Mouse (Mus musculus) neural tube, embryonic 15.5 days (tissue): ENCODE data around the gene Nol6. TPM values are rescaled to one million over a fixed set of nuclear protein-coding genes. Genes with fewer than 3 reads are reported as not detected.

Experiments used
- ATAC-seq: fragments of 200-750 bp; cut with Nextera tagmentation; 2 replicates; pipeline ENCODE4 v1.8.0; 2017; ENCODE audit warnings: mild to moderate bottlenecking, moderate TSS enrichment, moderate library complexity; ENCODE audit not compliant: low FRiP score
- H3K27ac ChIP-seq: fragments of 300-500 bp; sonication (generic); replicated peaks from 2 replicates; pipeline ENCODE4 v1.5.1; 2015; ENCODE audit warnings: mild to moderate bottlenecking, inconsistent platforms
- H3K27me3 ChIP-seq: fragments of 300-500 bp; sonication (generic); replicated peaks from 2 replicates; pipeline ENCODE4 v1.6.1; 2015; ENCODE audit warnings: inconsistent platforms
- H3K36me3 ChIP-seq: fragments of 300-500 bp; sonication (generic); 2 replicates; pipeline ENCODE4 v1.6.1; 2015; ENCODE audit warnings: inconsistent platforms
- H3K4me1 ChIP-seq: fragments of 300-500 bp; sonication (generic); 2 replicates; pipeline ENCODE4 v1.6.1; 2015; ENCODE audit warnings: inconsistent platforms
- H3K4me2 ChIP-seq: fragments of 300-500 bp; sonication (generic); 2 replicates; pipeline ENCODE4 v1.6.1; 2015; ENCODE audit warnings: inconsistent platforms, mild to moderate bottlenecking, moderate library complexity
- H3K4me3 ChIP-seq: fragments of 300-500 bp; sonication (generic); replicated peaks from 2 replicates; pipeline ENCODE4 v1.5.1; 2015; ENCODE audit warnings: mild to moderate bottlenecking, inconsistent platforms
- H3K9ac ChIP-seq: fragments of 300-500 bp; sonication (generic); replicated peaks from 2 replicates; pipeline ENCODE4 v1.6.1; 2015; ENCODE audit warnings: mild to moderate bottlenecking, inconsistent platforms
- H3K9me3 ChIP-seq: fragments of 300-500 bp; sonication (generic); replicated peaks from 2 replicates; pipeline ENCODE4 v1.6.1; 2016; ENCODE audit warnings: inconsistent platforms
- WGBS: fragments of 180-500 bp; shearing (Covaris S2); methylation state at CpG from one replicate; pipeline ENCODE4 v1.1.7; 2015; ENCODE audit warnings: mixed read lengths; 5-methylcytosine and 5-hydroxymethylcytosine counted together
- polyA plus RNA-seq: library from polyadenylated mRNA; unstranded; fragments of >200 nt; fragmentation: Nextera tagmentation; extraction: Ambion mirVana; gene quantifications from 2 replicates; pipeline ENCODE4 v1.2.1, GENCODE M21; 2015

The Nol6 gene
- polyA plus RNA-seq, 1 experiment from 2014 or later, result 35.7 TPM

GRCm38 (mm10) chr4:41115793-41116192 lies 8.5 kb downstream of the Nol6 start:
- ATAC-seq, result no peak
- 94% methylated on average over 15 of the region's 15 CpGs for WGBS

GRCm38 (mm10) chr4:41115074-41115473 lies 9.2 kb downstream of the Nol6 start:
- no peak for ATAC-seq
- H3K36me3 ChIP-seq, result peaks cover 65% of the 10 kb centered on the region

More at GRCm38 (mm10) chr4:41115793-41116192, 8.5 kb downstream of the Nol6 start:
- no peaks in the 10 kb centered on the region for H3K27me3 ChIP-seq
- H3K9me3 ChIP-seq, result no peaks in the 10 kb centered on the region
- no peak overlapping the region for H3K4me3 ChIP-seq
- H3K4me1 ChIP-seq, result no peaks in the 10 kb centered on the region
- H3K9ac ChIP-seq, result no peak overlapping the region
- peaks cover 72% of the 10 kb centered on the region for H3K36me3 ChIP-seq
- no peak overlapping the region for H3K4me2 ChIP-seq
- no peak overlapping the region for H3K27ac ChIP-seq

GRCm38 (mm10) chr4:41114358-41115070 lies 9.7 kb downstream of the Nol6 start:
- Histone ChIP-seq H3K4me3 (no peak overlapping the region), H3K9ac (no peak overlapping the region), H3K27ac (no peak overlapping the region), H3K4me1 (no peaks in the 10 kb centered on the region), H3K4me2 (no peak overlapping the region), H3K36me3 (peaks cover 59% of the 10 kb centered on the region), H3K27me3 (no peaks in the 10 kb centered on the region), H3K9me3 (no peaks in the 10 kb centered on the region)
- no peak for ATAC-seq
- 88% methylated on average over 9 of the region's 9 CpGs for WGBS

More at GRCm38 (mm10) chr4:41115074-41115473, 9.2 kb downstream of the Nol6 start:
- no peak overlapping the region for H3K9ac ChIP-seq
- no peaks in the 10 kb centered on the region for H3K9me3 ChIP-seq
- no peak overlapping the region for H3K27ac ChIP-seq
- H3K4me1 ChIP-seq, result no peaks in the 10 kb centered on the region
- 94% methylated on average over 6 of the region's 6 CpGs for WGBS
- H3K4me2 ChIP-seq, result no peak overlapping the region
- no peak overlapping the region for H3K4me3 ChIP-seq
- H3K27me3 ChIP-seq, result no peaks in the 10 kb centered on the region

- no peaks in the 10 kb centered on the region for H3K9me3 ChIP-seq
- H3K36me3 ChIP-seq, result peaks cover 3% of the 10 kb centered on the region
- H3K27me3 ChIP-seq, result no peaks in the 10 kb centered on the region
- H3K9ac ChIP-seq, result no peak overlapping the region
- no peak overlapping the region for H3K4me3 ChIP-seq
- no peak overlapping the region for H3K27ac ChIP-seq
- H3K4me1 ChIP-seq, result no peaks in the 10 kb centered on the region
- WGBS, result 89% methylated on average over 10 of the region's 10 CpGs
- ATAC-seq, result no peak
- H3K4me2 ChIP-seq, result no peak overlapping the region
These were observed 15.4 kb downstream of the Nol6 start for GRCm38 (mm10) chr4:41108717-41109425.

- H3K4me2 ChIP-seq, result no peak overlapping the region
- no peaks in the 10 kb centered on the region for H3K4me1 ChIP-seq
- no peaks in the 10 kb centered on the region for H3K9me3 ChIP-seq
- H3K36me3 ChIP-seq, result no peaks in the 10 kb centered on the region
- 71% methylated on average over 4 of the region's 4 CpGs for WGBS
- no peak overlapping the region for H3K9ac ChIP-seq
- H3K27ac ChIP-seq, result no peak overlapping the region
- no peak overlapping the region for H3K4me3 ChIP-seq
- no peak for ATAC-seq
- H3K27me3 ChIP-seq, result no peaks in the 10 kb centered on the region
These were observed 16.8 kb downstream of the Nol6 start for GRCm38 (mm10) chr4:41107440-41107839.

GRCm38 (mm10) chr4:41102901-41103300 lies 21.4 kb downstream of the Nol6 start:
- peaks cover 9% of the 10 kb centered on the region for H3K4me1 ChIP-seq
- H3K36me3 ChIP-seq, result no peaks in the 10 kb centered on the region
- no peak overlapping the region for H3K4me2 ChIP-seq
- no peak overlapping the region for H3K27ac ChIP-seq
- no peak overlapping the region for H3K9ac ChIP-seq
- H3K9me3 ChIP-seq, result no peaks in the 10 kb centered on the region
- no peak overlapping the region for H3K4me3 ChIP-seq
- peaks cover 15% of the 10 kb centered on the region for H3K27me3 ChIP-seq
- ATAC-seq, result no peak

GRCm38 (mm10) chr4:41100986-41101385 lies 23.3 kb downstream of the Nol6 start:
- ATAC-seq, result no peak
- no peak overlapping the region for H3K27ac ChIP-seq
- WGBS, result 14% methylated on average over 1 of the region's 1 CpGs
- peaks cover 14% of the 10 kb centered on the region for H3K4me1 ChIP-seq
- no peaks in the 10 kb centered on the region for H3K9me3 ChIP-seq
- H3K36me3 ChIP-seq, result no peaks in the 10 kb centered on the region
- no peak overlapping the region for H3K9ac ChIP-seq
- no peak overlapping the region for H3K4me3 ChIP-seq
- H3K27me3 ChIP-seq, result peaks cover 34% of the 10 kb centered on the region
- no peak overlapping the region for H3K4me2 ChIP-seq

- no peak overlapping the region for H3K27ac ChIP-seq
- no peak for ATAC-seq
- no peaks in the 10 kb centered on the region for H3K9me3 ChIP-seq
- H3K9ac ChIP-seq, result 0 out of 2 replicates have a peak overlapping the region, but pooled peaks have one; percentile 53
- peak overlapping the region; percentile 49 for H3K4me3 ChIP-seq
- H3K27me3 ChIP-seq, result peaks cover 39% of the 10 kb centered on the region
- 13% methylated on average over 11 of the region's 11 CpGs for WGBS
- peaks cover 14% of the 10 kb centered on the region for H3K4me1 ChIP-seq
- no peaks in the 10 kb centered on the region for H3K36me3 ChIP-seq
- H3K4me2 ChIP-seq, result peak overlapping the region; percentile 99
These were observed 25.7 kb downstream of the Nol6 start for GRCm38 (mm10) chr4:41098577-41098951.

GRCm38 (mm10) chr4:41097871-41098576 lies 26.2 kb downstream of the Nol6 start, which contains the start of gene Aqp3:
Gene Aqp3, minus strand, starts transcription at chr4:41098183.
- ATAC-seq, result peak; percentile 66
- Histone ChIP-seq H3K27me3 (peaks cover 39% of the 10 kb centered on the region), H3K9ac (peak within 1 kb of the TSS; percentile 53), H3K4me1 (peaks cover 14% of the 10 kb centered on the region), H3K4me3 (peak within 1 kb of the TSS; percentile 49), H3K9me3 (no peaks in the 10 kb centered on the region), H3K36me3 (no peaks in the 10 kb centered on the region), H3K4me2 (peak within 1 kb of the TSS; percentile 99), H3K27ac (no peak within 1 kb of the TSS)
- WGBS, result under 1% methylated on average over 42 of the region's 42 CpGs

- no peak overlapping the region; the same call in 1 of the 2 replicates for H3K4me3 ChIP-seq
These were observed 26.9 kb downstream of the Nol6 start for GRCm38 (mm10) chr4:41097381-41097780.

GRCm38 (mm10) chr4:41096794-41097193 lies 27.5 kb downstream of the Nol6 start:
- Histone ChIP-seq H3K27ac (no peak overlapping the region), H3K27me3 (peaks cover 39% of the 10 kb centered on the region), H3K36me3 (no peaks in the 10 kb centered on the region), H3K4me1 (peaks cover 14% of the 10 kb centered on the region), H3K4me2 (no peak overlapping the region), H3K4me3 (no peak overlapping the region), H3K9me3 (no peaks in the 10 kb centered on the region), H3K9ac (no peak overlapping the region)
- 81% methylated on average over 5 of the region's 5 CpGs for WGBS
- no peak for ATAC-seq

More at GRCm38 (mm10) chr4:41097381-41097780, 26.9 kb downstream of the Nol6 start:
- no peak for ATAC-seq
- Histone ChIP-seq H3K27ac (no peak overlapping the region), H3K9me3 (no peaks in the 10 kb centered on the region), H3K9ac (no peak overlapping the region), H3K4me1 (peaks cover 14% of the 10 kb centered on the region), H3K27me3 (peaks cover 39% of the 10 kb centered on the region), H3K4me2 (peak overlapping the region; percentile 99), H3K36me3 (no peaks in the 10 kb centered on the region)
- WGBS, result 39% methylated on average over 13 of the region's 13 CpGs
